Mouse (Mus musculus): ENCODE data around the gene Srebf2. TPM values are rescaled to one million over a fixed set of nuclear protein-coding genes. Genes with fewer than 3 reads are reported as not detected.

Srebf2 gene
- polyA plus RNA-seq, 1 experiment = 240 TPM

GRCm38 (mm10) chr15:82163356-82164060, 16.5 kb downstream of the Srebf2 start:
- WGBS = 75% methylated on average over 10 of the region's 10 CpGs
- Histone ChIP-seq H3K27ac (ENCODE audit: insufficient read depth, low read depth, low read length) (peak overlapping the region; percentile 68), H3K4me1 (ENCODE audit: control insufficient read depth, insufficient read depth, insufficient read length, low read length) (peaks cover 39% of the 10 kb centered on the region)

GRCm38 (mm10) chr15:82164061-82164399, 17.0 kb downstream of the Srebf2 start:
- WGBS = 33% methylated on average over 4 of the region's 4 CpGs

More at GRCm38 (mm10) chr15:82163356-82164060, 16.5 kb downstream of the Srebf2 start:
- no peaks in the 10 kb centered on the region for H3K27me3 ChIP-seq (ENCODE audit: control insufficient read depth, insufficient read depth, low read length)
- H3K36me3 ChIP-seq (ENCODE audit: control insufficient read depth, insufficient read depth, low read length) = no peaks in the 10 kb centered on the region; the same call in 1 of the 2 replicates
- no peak overlapping the region for H3K4me3 ChIP-seq (ENCODE audit: low read depth, low read length)
- TF ChIP-seq CTCF (IDR thresholded peaks at IDR 0.05; ENCODE audit: extremely low read depth, insufficient read length, insufficient replicate concordance, low read depth, low read length) (no peak), POLR2A (IDR thresholded peaks at IDR 0.05; ENCODE audit: low read depth, low read length) (no peak)

GRCm38 (mm10) chr15:82164496-82164895, 17.5 kb downstream of the Srebf2 start:
- TF ChIP-seq CTCF (IDR thresholded peaks at IDR 0.05; ENCODE audit: extremely low read depth, insufficient read length, insufficient replicate concordance, low read depth, low read length) (no peak), POLR2A (IDR thresholded peaks at IDR 0.05; ENCODE audit: low read depth, low read length) (no peak)
- 22% methylated on average over 7 of the region's 7 CpGs for WGBS
- Histone ChIP-seq H3K4me3 (ENCODE audit: low read depth, low read length) (no peak overlapping the region), H3K36me3 (ENCODE audit: control insufficient read depth, insufficient read depth, low read length) (no peaks in the 10 kb centered on the region), H3K27ac (ENCODE audit: insufficient read depth, low read depth, low read length) (peak overlapping the region; percentile 45), H3K27me3 (ENCODE audit: control insufficient read depth, insufficient read depth, low read length) (no peaks in the 10 kb centered on the region), H3K4me1 (ENCODE audit: control insufficient read depth, insufficient read depth, insufficient read length, low read length) (peaks cover 38% of the 10 kb centered on the region)

More at GRCm38 (mm10) chr15:82164061-82164399, 17.0 kb downstream of the Srebf2 start:
- peak overlapping the region; percentile 68 for H3K27ac ChIP-seq (ENCODE audit: insufficient read depth, low read depth, low read length)
- TF ChIP-seq CTCF (IDR thresholded peaks at IDR 0.05; ENCODE audit: extremely low read depth, insufficient read length, insufficient replicate concordance, low read depth, low read length) (no peak), POLR2A (IDR thresholded peaks at IDR 0.05; ENCODE audit: low read depth, low read length) (no peak)
- H3K36me3 ChIP-seq (ENCODE audit: control insufficient read depth, insufficient read depth, low read length) = no peaks in the 10 kb centered on the region
- no peak overlapping the region for H3K4me3 ChIP-seq (ENCODE audit: low read depth, low read length)
- H3K4me1 ChIP-seq (ENCODE audit: control insufficient read depth, insufficient read depth, insufficient read length, low read length) = peaks cover 38% of the 10 kb centered on the region
- H3K27me3 ChIP-seq (ENCODE audit: control insufficient read depth, insufficient read depth, low read length) = no peaks in the 10 kb centered on the region

GRCm38 (mm10) chr15:82165332-82166239, 18.6 kb downstream of the Srebf2 start:
- TF ChIP-seq POLR2A (IDR thresholded peaks at IDR 0.05; ENCODE audit: low read depth, low read length) = no peak
- peak; percentile 89; the same call in 1 of the 2 replicates for TF ChIP-seq CTCF (IDR thresholded peaks at IDR 0.05; ENCODE audit: extremely low read depth, insufficient read length, insufficient replicate concordance, low read depth, low read length)
- H3K27me3 ChIP-seq (ENCODE audit: control insufficient read depth, insufficient read depth, low read length) = no peaks in the 10 kb centered on the region
- peaks cover 8% of the 10 kb centered on the region for H3K36me3 ChIP-seq (ENCODE audit: control insufficient read depth, insufficient read depth, low read length)
- peak overlapping the region; percentile 96 for H3K27ac ChIP-seq (ENCODE audit: insufficient read depth, low read depth, low read length)
- 18% methylated on average over 8 of the region's 8 CpGs for WGBS
- H3K4me3 ChIP-seq (ENCODE audit: low read depth, low read length) = no peak overlapping the region
- peaks cover 34% of the 10 kb centered on the region for H3K4me1 ChIP-seq (ENCODE audit: control insufficient read depth, insufficient read depth, insufficient read length, low read length)

GRCm38 (mm10) chr15:82166240-82167100, 19.5 kb downstream of the Srebf2 start:
- H3K36me3 ChIP-seq (ENCODE audit: control insufficient read depth, insufficient read depth, low read length) = peaks cover 13% of the 10 kb centered on the region
- peaks cover 29% of the 10 kb centered on the region for H3K4me1 ChIP-seq (ENCODE audit: control insufficient read depth, insufficient read depth, insufficient read length, low read length)
- H3K27me3 ChIP-seq (ENCODE audit: control insufficient read depth, insufficient read depth, low read length) = no peaks in the 10 kb centered on the region
- peak overlapping the region; percentile 58 for H3K4me3 ChIP-seq (ENCODE audit: low read depth, low read length)
- H3K27ac ChIP-seq (ENCODE audit: insufficient read depth, low read depth, low read length) = peak overlapping the region; percentile 96
- TF ChIP-seq CTCF (IDR thresholded peaks at IDR 0.05; ENCODE audit: extremely low read depth, insufficient read length, insufficient replicate concordance, low read depth, low read length) (no peak), POLR2A (IDR thresholded peaks at IDR 0.05; ENCODE audit: low read depth, low read length) (no peak)
- WGBS = 17% methylated on average over 22 of the region's 22 CpGs

- Histone ChIP-seq H3K4me3 (ENCODE audit: low read depth, low read length) (no peak overlapping the region), H3K36me3 (ENCODE audit: control insufficient read depth, insufficient read depth, low read length) (peaks cover 21% of the 10 kb centered on the region), H3K27me3 (ENCODE audit: control insufficient read depth, insufficient read depth, low read length) (no peaks in the 10 kb centered on the region), H3K27ac (ENCODE audit: insufficient read depth, low read depth, low read length) (peak overlapping the region; percentile 96), H3K4me1 (ENCODE audit: control insufficient read depth, insufficient read depth, insufficient read length, low read length) (peaks cover 29% of the 10 kb centered on the region)
- TF ChIP-seq POLR2A (IDR thresholded peaks at IDR 0.05; ENCODE audit: low read depth, low read length) (no peak), CTCF (IDR thresholded peaks at IDR 0.05; ENCODE audit: extremely low read depth, insufficient read length, insufficient replicate concordance, low read depth, low read length) (no peak)
- 56% methylated on average over 23 of the region's 23 CpGs for WGBS
Measured at GRCm38 (mm10) chr15:82167201-82168168, 20.5 kb downstream of the Srebf2 start.
